Mouse (Mus musculus): ENCODE measurements at regions not wholly inside any gene's neighbourhood (a gene's known extent, or its start where the extent isn't known, plus 50 kb on each side); places are given as distances from the start of the nearest gene placed in this dataset.
A peak's percentile ranks its signal among the peaks of the same experiment; 100 is the strongest.
"Not testable (repeated sequence)": the region's sequence is repeated elsewhere in the genome, so short reads cannot be mapped to it uniquely, and the experiment has no call there.

- no peak for DNase-seq (ENCODE audit: low spot score in 2 of 2)
Measured at GRCm38 (mm10) chr4:110038696-110039095, 60.8 kb downstream of the Dmrta2 start.

DNA sequence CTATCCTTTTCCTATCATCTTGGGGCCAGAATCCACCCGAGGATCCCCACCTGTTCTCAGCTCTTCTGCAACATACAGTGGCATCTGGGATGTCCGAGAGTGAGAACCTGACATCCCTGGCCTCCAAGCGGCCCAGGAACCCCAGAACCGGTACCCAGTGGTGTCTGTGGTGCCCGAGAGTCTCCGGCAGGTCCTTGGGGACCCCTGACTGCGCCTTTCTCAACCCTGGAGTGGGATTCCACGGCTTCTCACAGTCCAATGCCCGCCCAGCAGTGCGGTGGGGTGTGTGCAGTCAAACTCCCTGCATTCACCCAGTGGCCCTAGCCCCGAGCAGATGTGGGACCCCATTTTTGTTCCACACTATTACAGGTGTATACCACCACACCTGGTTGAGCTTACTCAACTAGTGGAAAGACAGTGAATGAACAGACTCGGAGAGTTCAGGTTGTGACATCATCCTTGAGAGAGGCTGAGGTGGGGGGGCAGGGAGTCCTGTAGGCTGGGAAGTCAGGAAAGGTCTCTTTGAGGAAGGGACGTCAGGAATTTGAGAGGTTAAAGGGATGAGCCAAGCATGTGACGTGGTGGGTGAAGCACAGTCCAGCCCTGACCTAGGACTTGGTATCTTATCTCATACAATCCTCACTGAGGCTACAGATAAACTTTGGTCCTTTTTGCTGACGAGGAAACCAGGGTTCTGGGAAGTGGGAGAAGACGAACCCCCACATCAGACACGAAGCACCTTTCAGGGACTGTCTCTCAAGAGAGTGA is 67.2 kb downstream of the Dmrta2 start:
- DNase-seq (ENCODE audit: low spot score in 2 of 2): no peak

GRCm38 (mm10) chr4:110045651-110046269 is 67.9 kb downstream of the Dmrta2 start:
- no peak for DNase-seq (ENCODE audit: low spot score in 2 of 2)

DNA sequence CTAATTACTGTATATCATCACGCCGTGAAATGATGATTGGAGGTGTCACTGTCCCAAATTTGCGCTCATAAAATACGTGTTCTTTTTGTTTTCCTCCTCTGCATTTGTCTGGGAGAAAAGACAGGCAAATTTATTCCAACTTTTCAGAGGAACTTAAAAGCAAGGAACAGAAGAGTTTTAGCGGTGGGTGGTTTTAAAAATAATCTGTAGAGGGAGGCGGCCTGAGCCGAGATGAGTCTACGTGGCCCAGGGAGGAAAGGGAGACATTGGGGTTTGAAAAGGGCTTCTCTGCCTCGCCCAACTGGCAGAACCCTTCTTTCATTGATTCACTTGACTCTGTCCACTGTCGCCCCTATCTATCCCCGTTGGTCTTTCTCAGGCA is 68.4 kb downstream of the Dmrta2 start:
- no peak for DNase-seq (ENCODE audit: low spot score in 2 of 2)

- peak; percentile 17 to 37 for DNase-seq (ENCODE audit: low spot score in 2 of 2)
Measured at GRCm38 (mm10) chr4:110050393-110051280, 72.8 kb downstream of the Dmrta2 start.

- DNase-seq (ENCODE audit: low spot score in 2 of 2): no peak
Measured at GRCm38 (mm10) chr4:110051281-110051665, 73.4 kb downstream of the Dmrta2 start.

- DNase-seq (ENCODE audit: low spot score in 2 of 2): no peak
Measured at GRCm38 (mm10) chr4:110051872-110052271, 74.0 kb downstream of the Dmrta2 start.

- no peak for DNase-seq (ENCODE audit: low spot score in 2 of 2)
Measured at GRCm38 (mm10) chr4:110052998-110053397, 75.1 kb downstream of the Dmrta2 start.

DNA sequence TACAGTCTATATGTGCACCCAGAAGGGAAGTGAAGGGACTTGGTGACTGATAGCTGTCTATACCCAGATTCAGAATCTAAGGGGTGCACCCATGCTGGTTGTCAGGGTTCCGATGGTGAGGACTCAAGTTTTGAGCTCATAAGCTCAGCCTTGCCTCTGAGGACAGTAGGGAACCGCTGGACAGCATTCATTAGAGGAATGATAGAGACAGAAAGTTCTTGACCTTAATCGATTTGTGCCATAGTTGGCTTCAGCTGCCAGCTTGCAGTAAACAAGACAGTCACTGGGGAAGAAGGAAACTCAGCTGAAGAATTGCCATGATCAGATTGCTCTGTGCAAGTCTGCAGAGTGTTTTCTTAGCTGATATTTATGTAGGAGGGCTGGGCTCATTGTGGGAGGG is 96.0 kb downstream of the Dmrta2 start:
- DNase-seq (ENCODE audit: low spot score in 2 of 2): no peak

- DNase-seq (ENCODE audit: low spot score in 2 of 2): no peak
Measured at GRCm38 (mm10) chr4:110083371-110083770, 105.5 kb downstream of the Dmrta2 start.

GRCm38 (mm10) chr4:110087570-110088247 is 109.9 kb downstream of the Dmrta2 start:
- no peak for DNase-seq (ENCODE audit: low spot score in 2 of 2)

- no peak for DNase-seq (ENCODE audit: low spot score in 2 of 2)
Measured at GRCm38 (mm10) chr4:110093040-110093820, 115.4 kb downstream of the Dmrta2 start.

- DNase-seq (ENCODE audit: low spot score in 2 of 2): no peak
Measured at GRCm38 (mm10) chr4:110094541-110094940, 116.7 kb downstream of the Dmrta2 start.

DNA sequence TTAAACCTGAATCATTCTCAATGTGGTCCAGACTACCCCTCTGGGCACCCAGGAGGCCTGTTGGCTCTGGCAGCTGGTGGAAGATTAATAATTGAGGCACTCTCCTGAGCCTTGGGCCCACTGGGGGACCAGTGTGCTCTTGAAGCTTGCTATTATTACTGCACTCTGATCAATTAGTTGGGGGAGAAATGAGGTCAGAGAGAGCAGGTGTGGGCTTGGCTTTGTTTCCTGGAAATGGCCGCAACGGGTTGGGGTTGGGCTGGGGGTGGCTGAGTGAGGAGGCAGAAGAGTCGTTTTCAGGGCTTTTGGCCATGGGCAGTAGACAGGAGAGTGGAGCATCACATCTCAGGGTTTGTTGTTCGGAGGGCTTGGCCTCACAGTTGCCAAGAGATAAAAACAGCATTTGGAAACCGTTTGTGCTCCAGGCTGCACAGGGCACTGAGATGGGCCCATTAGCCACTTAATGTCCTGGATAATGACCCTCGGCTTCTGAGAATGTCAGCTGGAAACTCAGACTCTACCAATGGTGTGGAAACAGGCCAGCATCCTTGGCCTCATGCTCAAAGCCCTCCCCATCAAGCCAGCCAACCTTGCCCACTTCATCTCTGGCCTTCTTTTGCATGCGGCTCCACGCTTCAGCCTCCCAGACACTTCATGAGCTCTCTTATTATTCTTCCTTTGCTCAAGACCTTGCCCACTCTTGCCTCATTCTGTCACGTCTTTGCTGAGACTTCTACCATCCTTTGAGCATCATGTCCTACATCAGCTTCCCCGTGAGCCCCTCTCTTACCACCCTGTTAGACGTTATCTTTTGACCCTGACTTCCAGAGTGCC is 118.1 kb downstream of the Dmrta2 start:
- no peak for DNase-seq (ENCODE audit: low spot score in 2 of 2)

GRCm38 (mm10) chr4:110104119-110104518 is 126.3 kb downstream of the Dmrta2 start:
- not testable (repeated sequence) for DNase-seq (ENCODE audit: low spot score in 2 of 2)

DNA sequence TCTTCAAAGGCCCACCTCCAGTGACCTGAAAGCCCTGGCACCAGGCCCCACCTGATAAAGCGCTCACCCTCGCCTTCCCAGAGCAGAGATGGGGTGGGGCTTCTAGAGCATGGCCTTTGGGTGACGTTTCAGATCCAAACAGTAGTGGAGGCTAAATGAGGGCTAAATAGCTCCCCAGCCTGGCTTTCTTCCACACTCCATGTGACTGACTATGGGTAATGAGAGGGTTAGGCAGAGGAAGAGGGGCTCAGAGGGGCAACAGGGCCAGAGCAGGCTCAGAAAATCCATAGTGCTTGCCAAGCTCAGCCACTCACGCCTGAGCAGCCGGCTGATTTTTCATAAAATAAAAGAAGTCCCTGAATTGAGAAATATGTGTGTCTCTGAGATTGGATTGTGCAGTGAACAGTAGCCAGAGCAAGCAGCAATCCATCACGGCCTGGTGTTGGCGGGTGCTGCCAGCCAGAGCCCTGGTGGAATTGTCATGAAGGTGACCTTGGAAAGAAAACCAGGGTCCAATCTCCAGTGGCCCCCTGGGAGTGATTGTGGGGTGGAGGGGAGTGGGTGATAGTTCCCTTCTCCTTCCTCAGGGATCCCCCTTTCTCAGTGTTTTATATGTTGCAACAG is 128.9 kb downstream of the Dmrta2 start:
- DNase-seq (ENCODE audit: low spot score in 2 of 2): no peak

GRCm38 (mm10) chr4:110119438-110119837 is 141.6 kb downstream of the Dmrta2 start:
- DNase-seq (ENCODE audit: low spot score in 2 of 2): no peak

DNA sequence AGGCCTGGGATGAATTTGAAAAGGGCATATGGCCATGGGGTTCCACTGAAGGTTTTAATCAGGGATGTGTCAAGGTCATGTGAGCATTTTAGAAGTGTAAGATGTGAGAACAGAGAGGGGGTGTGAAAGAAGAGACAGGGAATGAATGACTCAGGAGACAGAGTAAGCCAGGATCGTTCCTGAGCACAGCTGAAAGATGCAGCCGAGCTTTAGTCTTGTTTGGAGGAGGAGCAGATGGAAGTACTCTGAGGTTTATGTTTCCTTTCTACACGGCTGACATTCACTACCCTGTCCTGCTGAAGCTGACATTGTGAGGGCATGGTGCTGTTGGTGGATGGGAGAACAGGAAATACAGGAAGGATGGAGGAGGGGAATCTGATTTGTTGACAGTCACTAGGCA is 142.0 kb downstream of the Dmrta2 start:
- no peak for DNase-seq (ENCODE audit: low spot score in 2 of 2)

DNA sequence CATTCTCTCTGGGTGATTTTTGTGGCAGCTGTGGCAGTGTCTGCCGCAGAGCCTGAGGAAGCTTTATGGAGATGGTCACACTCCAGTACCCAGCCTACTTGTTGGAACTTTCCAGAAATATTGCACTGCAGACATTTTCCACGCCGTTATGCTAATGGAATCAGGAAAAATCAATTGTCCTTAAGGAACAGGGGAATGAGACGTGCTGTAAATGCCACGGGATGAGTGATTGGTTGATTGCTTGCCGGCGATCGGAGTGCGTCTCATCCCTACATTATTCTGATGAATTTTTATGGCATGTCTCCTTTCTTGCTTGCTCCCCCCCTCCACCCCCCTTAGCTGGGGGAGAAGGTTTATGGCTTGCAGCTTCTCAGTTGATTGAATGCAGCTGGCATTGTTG is 142.9 kb downstream of the Dmrta2 start:
- DNase-seq (ENCODE audit: low spot score in 2 of 2): no peak

- no peak for DNase-seq (ENCODE audit: low spot score in 2 of 2)
Measured at GRCm38 (mm10) chr4:110121447-110121846, 143.6 kb downstream of the Dmrta2 start.
